26 mouse cellular contexts compared by ENCODE assay signal in the genomic region with DNA sequence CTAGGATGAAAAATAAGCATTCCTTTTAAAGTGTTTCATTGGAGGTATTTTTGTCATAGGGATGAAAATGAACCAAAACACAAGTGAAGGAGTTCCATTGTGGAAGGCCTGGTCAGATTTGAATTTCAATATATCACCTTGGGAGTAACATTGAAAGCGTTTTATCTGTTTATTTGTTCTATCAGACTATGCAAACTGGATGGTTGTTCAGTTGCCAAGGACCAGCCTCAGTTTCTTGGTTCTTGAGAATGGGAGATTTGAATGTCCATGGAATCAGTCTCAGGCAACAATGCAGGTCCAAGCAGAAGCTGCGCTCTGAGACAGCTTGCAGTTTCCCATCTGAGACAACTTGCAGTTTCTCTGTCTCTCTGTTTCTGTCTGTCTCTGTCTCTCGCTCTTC.
"Had no signal": no experiment of that assay in that cellular context is flagged by ENCODE, and none has a peak within 500 bp of the region (broad histone marks: within the 10 kb centered on the region; RNA-seq: fewer than 3 reads in every experiment).

No protein-coding gene starts in this region.

- H3K9me3 ChIP-seq: heart, embryonic 10.5 days; heart, embryonic 12.5 days; hindbrain, embryonic 10.5 days; hindbrain, embryonic 12.5 days; intestine, embryonic 15.5 days; limb, embryonic 10.5 days; limb, embryonic 12.5 days had no signal

- ATAC-seq: hindbrain, embryonic 16.5 days; inflammation-experienced regulatory T-cells, adult 6 months; intestine, embryonic 15.5 days; intestine, postnatal 0 days had no signal

- H3K4me3 ChIP-seq: gastrocnemius, adult 2 months; heart, embryonic 10.5 days; heart, embryonic 12.5 days; hindbrain, embryonic 10.5 days; hindbrain, embryonic 12.5 days; intestine, embryonic 15.5 days; layer of hippocampus, adult 2 months; left cerebral cortex, adult 2 months; limb, embryonic 10.5 days; limb, embryonic 12.5 days had no signal

- H3K36me3 ChIP-seq: heart, embryonic 10.5 days; heart, embryonic 12.5 days; hindbrain, embryonic 10.5 days; hindbrain, embryonic 12.5 days; intestine, embryonic 15.5 days; limb, embryonic 10.5 days; limb, embryonic 12.5 days had no signal

- DNase-seq: gastrocnemius, adult 2 months; gastrocnemius, postnatal 10 days; gastrocnemius, postnatal 25 days; heart, adult 18-20 months; heart, postnatal 10 days; heart, postnatal 4 days; kidney, adult 18-20 months; kidney, adult 8-10 months; kidney, postnatal 10 days; kidney, postnatal 25 days; kidney, postnatal 4 days; liver had no signal

- H3K4me2 ChIP-seq: heart, embryonic 12.5 days; hindbrain, embryonic 12.5 days; hindbrain, embryonic 14.5 days; intestine, embryonic 15.5 days; limb, embryonic 12.5 days; liver, embryonic 11.5 days had no signal

- H3K27ac ChIP-seq: gastrocnemius, adult 2 months; heart, embryonic 10.5 days; hindbrain, embryonic 10.5 days; hindbrain, embryonic 12.5 days; hindbrain, embryonic 14.5 days; intestine, embryonic 15.5 days; layer of hippocampus, adult 2 months; left cerebral cortex, adult 2 months; limb, embryonic 10.5 days; limb, embryonic 12.5 days had no signal

- H3K9ac ChIP-seq: heart, embryonic 12.5 days; hindbrain, embryonic 12.5 days; hindbrain, embryonic 14.5 days; intestine, embryonic 15.5 days; limb, embryonic 12.5 days had no signal

- H3K4me1 ChIP-seq: heart, embryonic 10.5 days; heart, embryonic 12.5 days; hindbrain, embryonic 10.5 days; intestine, embryonic 15.5 days; limb, embryonic 10.5 days; limb, embryonic 12.5 days had no signal

- H3K27me3 ChIP-seq: heart, embryonic 12.5 days; hindbrain, embryonic 12.5 days; intestine, embryonic 15.5 days; limb, embryonic 12.5 days had no signal
